In the genomic region with DNA sequence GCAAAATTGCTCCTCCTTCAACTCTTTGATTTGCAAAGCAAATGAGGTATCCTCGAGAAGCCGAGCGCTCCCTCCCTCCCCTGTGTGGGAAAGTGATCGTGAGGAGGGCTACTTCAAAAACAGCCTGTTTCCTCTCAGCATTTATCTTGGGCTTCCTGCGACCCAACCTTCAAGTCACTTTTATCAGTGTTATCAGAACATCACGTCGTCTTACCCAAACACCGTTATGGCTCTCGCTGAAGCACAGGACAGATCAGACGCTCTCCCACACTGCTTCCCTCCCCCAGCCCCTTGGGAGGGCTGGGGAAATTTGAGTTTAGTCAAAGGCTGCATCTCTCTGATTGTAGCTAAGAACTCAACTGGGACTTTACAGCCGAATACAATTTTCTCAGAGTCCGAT, we compare ENCODE assay signal across 15 mouse cellular contexts. TPM values are rescaled to one million over a fixed set of nuclear protein-coding genes. Genes with fewer than 3 reads are reported as not detected.
DNase-seq lines count a peak whose midpoint lies in the region; ATAC-seq and TF ChIP-seq lines count a peak whose summit lies in the region.
"Had no signal": no experiment of that assay in that cellular context is flagged by ENCODE, and none has a peak within 500 bp of the region (broad histone marks: within the 10 kb centered on the region; RNA-seq: fewer than 3 reads in every experiment).

No protein-coding gene starts in this region.

- H3K36me3 ChIP-seq in forebrain, embryonic 11.5 days (ENCODE audit: control insufficient read depth, insufficient read depth, low read length): no peaks in the 10 kb centered on the region; the same call in 1 of the 2 replicates
- H3K36me3 ChIP-seq in forebrain, embryonic 16.5 days (ENCODE audit: control insufficient read depth, insufficient read depth): peaks cover 16% of the 10 kb centered on the region
- peaks cover 11% of the 10 kb centered on the region for H3K36me3 ChIP-seq in lung, embryonic 14.5 days (ENCODE audit: insufficient read depth)

- 0 out of 2 replicates have a peak overlapping the region, but pooled peaks have one; percentile 28 for H3K4me2 ChIP-seq in forebrain, embryonic 11.5 days (ENCODE audit: low read depth, low read length, severe bottlenecking)
- no peak overlapping the region for H3K4me2 ChIP-seq in forebrain, embryonic 16.5 days (ENCODE audit: low read length)
- H3K4me2 ChIP-seq in lung, embryonic 14.5 days: peak overlapping the region; percentile 1; the same call in 1 of the 2 replicates
- H3K4me2 ChIP-seq: hindbrain, embryonic 15.5 days had no signal

- no peak overlapping the region for H3K27ac ChIP-seq in forebrain, embryonic 11.5 days (ENCODE audit: low read depth, low read length)
- H3K27ac ChIP-seq in forebrain, embryonic 16.5 days (ENCODE audit: low read length): no peak overlapping the region
- H3K27ac ChIP-seq in lung, embryonic 14.5 days (ENCODE audit: low read depth): no peak overlapping the region
- H3K27ac ChIP-seq: hindbrain, embryonic 15.5 days had no signal

- TF ChIP-seq CTCF in lung, embryonic 14.5 days (IDR thresholded peaks at IDR 0.05; ENCODE audit: low read depth): no peak

- DNase-seq in forebrain, embryonic 11.5 days (ENCODE audit: low spot score): no peak
- peak; percentile 23 for DNase-seq in lung, embryonic 14.5 days
- DNase-seq in lung, postnatal 4 days: no peak
- no peak for DNase-seq in right cerebral cortex, postnatal 10 days (ENCODE audit: low spot score in 2 of 2)
- no peak for DNase-seq in layer of hippocampus, adult 9-11 months
- DNase-seq: adrenal gland, postnatal 10 days; cerebellum, adult 2 months; thymus, adult 2 months had no signal

- no peak overlapping the region for H3K9ac ChIP-seq in forebrain, embryonic 11.5 days (ENCODE audit: low read length)
- no peak overlapping the region for H3K9ac ChIP-seq in forebrain, embryonic 16.5 days (replicated peaks; ENCODE audit: low read depth, low read length)
- no peak overlapping the region for H3K9ac ChIP-seq in lung, embryonic 14.5 days
- H3K9ac ChIP-seq: hindbrain, embryonic 15.5 days had no signal

- ATAC-seq in forebrain, embryonic 11.5 days (replicated peaks; ENCODE audit: low FRiP score): no peak
- ATAC-seq in forebrain, embryonic 16.5 days: no peak
- ATAC-seq in lung, embryonic 14.5 days (ENCODE audit: insufficient read depth): no peak
- peak; percentile 52 for ATAC-seq in activated CD4-positive, CD25-positive, alpha-beta regulatory T cell, adult 4 months
- ATAC-seq in megakaryocyte, adult 5-6 weeks (ENCODE audit: poor library complexity, severe bottlenecking): peak; percentile 33; the same call in 1 of the 2 replicates

- H3K9me3 ChIP-seq in forebrain, embryonic 11.5 days (ENCODE audit: control insufficient read depth, low read length): no peaks in the 10 kb centered on the region
- H3K9me3 ChIP-seq in forebrain, embryonic 16.5 days (ENCODE audit: control insufficient read depth, low read length): no peaks in the 10 kb centered on the region
- H3K9me3 ChIP-seq in lung, embryonic 14.5 days (ENCODE audit: low read depth, low read length): no peaks in the 10 kb centered on the region
- H3K9me3 ChIP-seq: hindbrain, embryonic 15.5 days had no signal

- 14% methylated on average over 12 of the region's 12 CpGs for WGBS in forebrain, embryonic 11.5 days
- WGBS in forebrain, embryonic 16.5 days: 11% methylated on average over 12 of the region's 12 CpGs
- 4% methylated on average over 12 of the region's 12 CpGs for WGBS in lung, embryonic 14.5 days

- no peak overlapping the region for H3K4me3 ChIP-seq in forebrain, embryonic 11.5 days (ENCODE audit: low read depth, low read length)
- no peak overlapping the region for H3K4me3 ChIP-seq in forebrain, embryonic 16.5 days (replicated peaks; ENCODE audit: low read length)
- H3K4me3 ChIP-seq in lung, embryonic 14.5 days (ENCODE audit: low read depth, low read length): no peak overlapping the region
- H3K4me3 ChIP-seq: hindbrain, embryonic 15.5 days had no signal

- H3K27me3 ChIP-seq in forebrain, embryonic 11.5 days (ENCODE audit: control insufficient read depth, insufficient read depth, low read length): no peaks in the 10 kb centered on the region
- no peaks in the 10 kb centered on the region for H3K27me3 ChIP-seq in forebrain, embryonic 16.5 days (replicated peaks; ENCODE audit: control insufficient read depth, insufficient read depth, low read length)
- H3K27me3 ChIP-seq in lung, embryonic 14.5 days (ENCODE audit: insufficient read depth, low read length): no peaks in the 10 kb centered on the region
- H3K27me3 ChIP-seq: hindbrain, embryonic 15.5 days had no signal

- H3K4me1 ChIP-seq in forebrain, embryonic 11.5 days (replicated peaks; ENCODE audit: control insufficient read depth, insufficient read depth, low read length): no peaks in the 10 kb centered on the region; the same call in 1 of the 2 replicates
- H3K4me1 ChIP-seq in forebrain, embryonic 16.5 days (replicated peaks; ENCODE audit: control insufficient read depth, insufficient read depth, low read length): no peaks in the 10 kb centered on the region; the same call in 1 of the 2 replicates
- H3K4me1 ChIP-seq in lung, embryonic 14.5 days (ENCODE audit: insufficient read depth): no peaks in the 10 kb centered on the region

RNA-seq across cellular contexts. Expression of gene Il4, which starts 12.9 kb away (rescaled TPM):
- polyA plus RNA-seq in forebrain, embryonic 11.5 days (2014; fragmentation: Nextera tagmentation; extraction: Ambion mirVana): 1.9 and 2.4 TPM in 2 replicates
- 3.0 and 4.7 TPM in 2 replicates for polyA plus RNA-seq in forebrain, embryonic 16.5 days (2015; fragmentation: Nextera tagmentation; extraction: Ambion mirVana)
- 1.1 and 2.1 TPM in 2 replicates for polyA plus RNA-seq in lung, embryonic 14.5 days (2014; fragmentation: Nextera tagmentation; extraction: Ambion mirVana)
- 10 to 100 TPM in 1 of 2 experiments, 1 to 10 TPM in 1; 8.8 to 10.4 TPM for polyA plus RNA-seq in activated CD4-positive, CD25-positive, alpha-beta regulatory T cell, adult 4 months (2017; shearing (Covaris generic))
- 5.5 and 13.1 TPM in 2 replicates for total RNA-seq in megakaryocyte, adult 5-6 weeks (2015)
- total RNA-seq in megakaryocyte, adult 5-6 weeks (2017): 8.0 and 8.7 TPM in 2 replicates
- total RNA-seq: adrenal gland, postnatal 10 days; layer of hippocampus, adult 18-20 months had no signal
- polyA plus RNA-seq: C2C12; cerebellum, adult 2 months had no signal

RNA-seq across cellular contexts. Expression of gene Il13, which starts 28.9 kb away (rescaled TPM):
- polyA plus RNA-seq in forebrain, embryonic 11.5 days (2014; fragmentation: Nextera tagmentation; extraction: Ambion mirVana): not detected in 2 replicates
- polyA plus RNA-seq in forebrain, embryonic 16.5 days (2015; fragmentation: Nextera tagmentation; extraction: Ambion mirVana): not detected in 2 replicates
- not detected in 2 replicates for polyA plus RNA-seq in lung, embryonic 14.5 days (2014; fragmentation: Nextera tagmentation; extraction: Ambion mirVana)
- polyA plus RNA-seq in activated CD4-positive, CD25-positive, alpha-beta regulatory T cell, adult 4 months (2017; shearing (Covaris generic)): not detected
- 0.18 TPM in 2 replicates for total RNA-seq in megakaryocyte, adult 5-6 weeks (2015)
- 0.28 and 0.62 TPM in 2 replicates for total RNA-seq in megakaryocyte, adult 5-6 weeks (2017)
- total RNA-seq: adrenal gland, postnatal 10 days; layer of hippocampus, adult 18-20 months had no signal
- polyA plus RNA-seq: C2C12; cerebellum, adult 2 months; hindbrain, embryonic 15.5 days; neural tube, embryonic 14.5 days had no signal

RNA-seq across cellular contexts. Expression of gene Kif3a, which starts 38.4 kb away (rescaled TPM):
- 78.6 and 85.6 TPM in 2 replicates for polyA plus RNA-seq in forebrain, embryonic 11.5 days (2014; fragmentation: Nextera tagmentation; extraction: Ambion mirVana)
- 268 and 295 TPM in 2 replicates for polyA plus RNA-seq in forebrain, embryonic 16.5 days (2015; fragmentation: Nextera tagmentation; extraction: Ambion mirVana)
- polyA plus RNA-seq in lung, embryonic 14.5 days (2014; fragmentation: Nextera tagmentation; extraction: Ambion mirVana): 67.9 and 69.7 TPM in 2 replicates
- 1 to 10 TPM; 5.9 to 7.8 TPM for polyA plus RNA-seq in activated CD4-positive, CD25-positive, alpha-beta regulatory T cell, adult 4 months (2017; shearing (Covaris generic))
- 2.5 and 4.1 TPM in 2 replicates for total RNA-seq in megakaryocyte, adult 5-6 weeks (2015)
- 3.3 and 5.0 TPM in 2 replicates for total RNA-seq in megakaryocyte, adult 5-6 weeks (2017)

Comparison
In these comparisons a context has a peak if more than half of its experiments do, and no peak if none do; other contexts are left out.
1. ATAC-seq: peak in activated CD4-positive, CD25-positive, alpha-beta regulatory T cell, adult 4 months (single experiment) and megakaryocyte, adult 5-6 weeks (single experiment); none in forebrain, embryonic 11.5 days (single experiment), forebrain, embryonic 16.5 days (single experiment) and lung, embryonic 14.5 days (single experiment).